Mouse (Mus musculus): Measurements from ENCODE around the gene Zcchc2. TPM values are rescaled to one million over a fixed set of nuclear protein-coding genes. Genes with fewer than 3 reads are reported as not detected.

The Zcchc2 gene
- 14.8 and 18.7 TPM in 2 replicates for total RNA-seq (2014; fragmentation: Nextera tagmentation)
- 13.7 and 15.9 TPM in 2 replicates for total RNA-seq (2017)

DNA sequence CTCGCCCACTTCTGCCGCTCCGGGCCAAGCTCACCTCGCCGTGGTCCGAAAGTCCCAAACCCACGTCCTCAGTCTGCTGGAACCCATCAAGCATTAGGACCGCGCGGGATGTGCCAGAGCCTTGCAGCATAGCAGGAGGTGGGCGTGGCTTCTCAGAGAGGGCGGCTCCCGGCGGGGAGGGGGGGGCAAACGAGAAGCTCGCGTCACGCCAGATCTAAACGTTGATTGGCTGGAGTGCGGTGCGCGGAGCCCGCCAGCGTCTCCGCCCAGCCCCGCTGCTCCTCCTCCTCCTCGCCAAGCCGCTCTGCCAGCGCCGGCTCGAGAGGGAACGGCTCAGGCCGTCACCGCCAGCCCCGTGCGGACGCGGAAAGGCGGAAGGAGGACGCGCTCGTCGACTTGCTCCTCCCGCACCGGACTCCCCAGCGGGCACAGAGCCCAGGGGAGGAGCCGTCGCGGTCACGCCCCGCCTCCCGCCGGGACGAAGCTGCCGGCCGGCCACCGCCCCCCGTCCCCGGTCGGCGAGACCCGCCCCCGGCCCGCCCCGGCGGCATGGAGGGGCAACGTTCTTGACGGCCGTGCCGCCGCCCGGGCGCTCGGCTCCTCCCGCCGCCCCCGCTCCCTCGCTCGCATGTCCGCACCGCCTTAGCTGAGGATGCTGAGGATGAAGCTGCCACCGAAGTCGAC is at the start of gene Zcchc2:
Gene Zcchc2, plus strand, starts transcription at position 269 of the 684 bp plus-strand sequence.
- ATAC-seq (replicated peaks; ENCODE audit: poor library complexity, severe bottlenecking): peak; percentile 75

GRCm38 (mm10) chr1:105944927-105945580 is 45.2 kb upstream of the Zcchc2 start:
- ATAC-seq (replicated peaks; ENCODE audit: poor library complexity, severe bottlenecking): no peak

DNA sequence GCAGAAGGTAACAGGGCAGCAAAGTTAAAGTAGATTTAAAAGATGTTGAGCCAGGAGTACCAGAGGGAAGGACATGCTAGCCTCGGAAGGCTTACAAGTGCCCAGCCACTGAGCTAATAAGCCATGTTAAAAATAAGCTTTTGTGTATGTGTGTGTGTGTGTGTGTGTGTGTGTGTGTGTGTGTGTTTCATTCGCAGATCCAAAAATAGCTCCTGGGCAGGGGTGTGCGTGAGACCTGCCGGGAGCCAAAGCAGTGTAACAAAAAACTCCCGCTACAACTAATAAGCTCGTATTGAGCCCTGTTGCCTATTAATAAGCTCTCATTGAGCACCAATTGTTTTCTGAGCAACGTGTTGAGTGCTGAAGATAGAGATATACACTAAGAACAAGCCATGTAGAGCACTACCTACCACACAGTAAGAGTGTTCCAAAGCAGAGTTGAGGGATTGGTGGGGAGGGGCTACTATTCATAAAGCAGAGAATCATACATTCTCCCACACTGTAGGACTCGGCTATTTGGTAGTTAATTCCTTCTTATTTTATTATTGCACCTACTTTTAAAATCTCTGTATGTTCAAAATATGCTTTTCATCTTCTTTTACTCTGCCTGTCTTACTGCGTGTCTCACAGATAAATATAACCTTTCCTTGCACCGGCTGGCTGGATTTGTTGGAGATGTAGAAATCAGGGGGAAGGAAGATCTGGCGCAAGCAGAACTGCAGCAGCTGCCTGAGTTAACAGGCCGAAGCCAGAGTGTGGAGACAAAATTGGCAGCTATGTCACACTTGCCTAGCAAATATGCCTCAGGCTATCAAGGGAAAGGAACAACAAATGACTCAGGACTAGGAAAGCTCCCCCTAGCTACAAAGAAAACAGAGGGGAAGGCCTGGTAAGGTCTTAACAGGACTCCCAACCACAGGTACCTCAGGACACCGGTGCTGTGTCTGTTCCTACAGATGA is 43.3 kb upstream of the Zcchc2 start:
- peak; percentile 22; the same call in 1 of the 2 replicates for ATAC-seq (replicated peaks; ENCODE audit: poor library complexity, severe bottlenecking)

DNA sequence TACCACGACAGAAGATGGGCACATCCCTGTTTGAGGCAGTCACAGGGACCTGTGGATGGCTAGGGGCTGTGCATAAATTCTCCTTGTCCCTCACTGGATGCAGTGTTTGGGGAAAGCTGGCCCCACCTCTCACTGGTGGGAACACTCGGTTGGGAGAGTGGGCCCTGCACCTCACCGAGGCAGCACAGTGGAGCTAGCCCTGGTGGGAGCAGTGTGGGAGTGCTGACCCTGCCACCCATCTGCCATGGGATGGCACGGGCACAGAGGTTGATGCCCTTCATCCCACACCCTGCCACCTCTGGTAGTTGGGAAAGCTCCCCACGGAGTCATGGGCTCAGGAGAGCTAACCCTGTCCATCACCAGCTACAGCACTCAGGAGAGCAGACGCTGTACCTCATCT is 41.9 kb upstream of the Zcchc2 start:
- no peak for ATAC-seq (replicated peaks; ENCODE audit: poor library complexity, severe bottlenecking)

DNA sequence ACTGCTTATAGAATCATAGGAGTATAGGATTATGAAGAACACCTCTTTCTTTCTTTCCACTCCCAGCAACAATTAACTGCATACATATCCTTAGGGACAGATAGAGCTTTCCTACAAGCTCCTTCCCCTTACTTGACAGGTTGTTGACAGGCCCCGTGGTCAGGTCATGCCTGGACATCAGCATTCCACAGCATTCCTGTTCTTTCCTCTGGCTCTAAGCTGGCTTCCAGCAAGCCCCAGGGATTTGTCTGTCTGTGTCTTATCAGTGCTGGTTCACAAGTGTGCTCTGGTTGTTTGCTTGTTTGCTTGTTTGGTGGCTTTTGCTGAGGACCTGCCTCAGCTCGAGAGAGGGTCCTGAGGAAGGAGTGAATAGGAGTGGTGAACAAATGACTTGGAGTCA is 36.6 kb upstream of the Zcchc2 start:
- ATAC-seq (replicated peaks; ENCODE audit: poor library complexity, severe bottlenecking): no peak

GRCm38 (mm10) chr1:105954047-105954446 is 36.2 kb upstream of the Zcchc2 start:
- no peak for ATAC-seq (replicated peaks; ENCODE audit: poor library complexity, severe bottlenecking)

GRCm38 (mm10) chr1:105956057-105956456 is 34.1 kb upstream of the Zcchc2 start:
- no peak for ATAC-seq (replicated peaks; ENCODE audit: poor library complexity, severe bottlenecking)

DNA sequence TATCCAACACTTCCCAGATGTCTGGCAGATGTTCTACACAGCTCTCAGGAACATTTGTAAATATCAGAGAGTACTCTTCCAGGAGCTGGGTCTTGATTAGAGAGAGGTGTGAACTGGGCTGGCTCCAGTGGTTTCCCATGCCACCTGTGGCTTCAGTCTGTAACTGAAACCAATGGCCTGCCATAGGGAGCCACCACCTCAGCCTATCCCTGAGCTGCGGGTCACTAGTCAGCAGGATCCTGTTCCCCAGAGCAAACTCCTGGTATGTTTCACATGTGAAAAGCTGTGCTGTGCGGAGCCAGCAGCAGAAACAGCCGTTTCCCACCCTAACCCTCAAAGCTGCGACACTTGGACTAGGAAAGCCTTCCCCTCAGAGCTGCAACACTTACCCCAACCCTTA is 28.7 kb upstream of the Zcchc2 start:
- no peak for ATAC-seq (replicated peaks; ENCODE audit: poor library complexity, severe bottlenecking)

DNA sequence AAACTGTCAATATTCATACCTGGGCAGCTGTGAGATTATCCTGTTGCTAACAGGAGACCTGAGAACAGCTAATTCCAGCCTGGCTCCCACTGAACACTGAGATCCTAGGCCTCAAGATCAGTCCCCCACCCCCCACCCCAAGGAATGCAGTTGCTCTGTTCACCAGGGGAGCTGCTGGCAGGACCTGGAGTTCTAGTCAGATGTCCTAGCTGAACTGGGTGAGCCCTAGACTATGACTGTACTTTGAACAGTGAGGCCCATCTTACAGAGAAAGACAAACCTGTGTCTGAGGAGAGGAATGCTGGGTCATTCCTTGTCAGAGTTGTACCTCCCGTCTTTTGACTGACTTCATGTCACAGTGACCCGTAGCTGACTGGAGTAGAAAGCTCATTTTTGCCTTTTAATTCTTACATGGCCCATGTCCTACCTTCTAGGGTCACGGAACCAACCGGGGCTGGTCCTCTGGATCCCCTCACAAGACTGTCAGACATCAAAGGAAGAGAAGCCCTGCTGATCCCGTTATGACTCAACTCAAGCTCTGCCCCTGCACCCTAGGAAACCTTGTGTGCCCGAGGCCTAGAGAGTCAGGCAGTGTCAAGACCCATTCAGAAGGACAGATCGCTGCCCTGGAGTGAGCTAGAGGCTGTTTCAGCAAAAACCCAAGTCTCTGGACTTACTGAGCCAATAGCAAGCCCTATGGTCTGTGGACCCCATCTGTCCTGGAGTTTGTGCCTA is 28.0 kb upstream of the Zcchc2 start:
- no peak for ATAC-seq (replicated peaks; ENCODE audit: poor library complexity, severe bottlenecking)

- no peak for ATAC-seq (replicated peaks; ENCODE audit: poor library complexity, severe bottlenecking)
Observed at GRCm38 (mm10) chr1:105962852-105963251, 27.4 kb upstream of the Zcchc2 start.

GRCm38 (mm10) chr1:105964514-105964913 is 25.7 kb upstream of the Zcchc2 start:
- peak; percentile 64 for ATAC-seq (replicated peaks; ENCODE audit: poor library complexity, severe bottlenecking)

GRCm38 (mm10) chr1:105965189-105965588 is 25.0 kb upstream of the Zcchc2 start:
- ATAC-seq (replicated peaks; ENCODE audit: poor library complexity, severe bottlenecking): peak; percentile 97

DNA sequence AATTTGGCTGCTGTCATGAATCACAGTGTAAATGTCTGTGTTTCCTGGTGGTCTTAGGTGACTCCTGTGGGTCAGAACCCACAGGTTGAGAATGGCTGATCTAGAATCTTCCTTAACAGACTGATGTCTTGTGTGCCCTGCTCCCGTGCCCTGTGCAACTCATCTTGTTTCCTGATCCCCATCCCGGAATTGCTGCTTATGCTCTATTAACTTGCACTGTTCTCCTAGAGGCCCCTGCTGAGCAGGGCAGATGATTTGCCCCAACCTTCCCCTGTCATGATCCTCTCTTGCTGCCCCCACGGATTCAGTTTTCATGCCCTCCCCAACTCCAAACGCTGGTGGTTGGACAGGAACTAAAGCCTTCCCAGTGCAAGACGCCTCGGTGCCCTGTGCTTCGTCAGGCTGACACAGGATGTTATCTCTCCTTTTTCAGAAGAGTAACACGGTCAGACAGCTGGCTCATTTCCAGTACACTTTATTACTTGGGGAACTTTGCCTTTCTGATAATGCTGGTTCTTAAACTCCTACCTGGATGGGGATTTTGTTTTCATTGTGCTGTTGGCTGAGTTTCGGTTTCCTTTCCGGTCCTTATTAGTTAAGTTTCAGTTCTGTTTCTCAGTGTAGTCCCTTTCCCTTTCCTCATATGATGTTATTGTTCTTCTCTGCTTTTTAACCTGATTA is 18.6 kb upstream of the Zcchc2 start:
- peak; percentile 77 for ATAC-seq (replicated peaks; ENCODE audit: poor library complexity, severe bottlenecking)

- ATAC-seq (replicated peaks; ENCODE audit: poor library complexity, severe bottlenecking): no peak
Observed at GRCm38 (mm10) chr1:105974023-105974422, 16.2 kb upstream of the Zcchc2 start.

- no peak for ATAC-seq (replicated peaks; ENCODE audit: poor library complexity, severe bottlenecking)
Observed at GRCm38 (mm10) chr1:105977446-105978094, 12.6 kb upstream of the Zcchc2 start.

GRCm38 (mm10) chr1:105980849-105981610 is 9.2 kb upstream of the Zcchc2 start:
- peak; percentile 86 for ATAC-seq (replicated peaks; ENCODE audit: poor library complexity, severe bottlenecking)

DNA sequence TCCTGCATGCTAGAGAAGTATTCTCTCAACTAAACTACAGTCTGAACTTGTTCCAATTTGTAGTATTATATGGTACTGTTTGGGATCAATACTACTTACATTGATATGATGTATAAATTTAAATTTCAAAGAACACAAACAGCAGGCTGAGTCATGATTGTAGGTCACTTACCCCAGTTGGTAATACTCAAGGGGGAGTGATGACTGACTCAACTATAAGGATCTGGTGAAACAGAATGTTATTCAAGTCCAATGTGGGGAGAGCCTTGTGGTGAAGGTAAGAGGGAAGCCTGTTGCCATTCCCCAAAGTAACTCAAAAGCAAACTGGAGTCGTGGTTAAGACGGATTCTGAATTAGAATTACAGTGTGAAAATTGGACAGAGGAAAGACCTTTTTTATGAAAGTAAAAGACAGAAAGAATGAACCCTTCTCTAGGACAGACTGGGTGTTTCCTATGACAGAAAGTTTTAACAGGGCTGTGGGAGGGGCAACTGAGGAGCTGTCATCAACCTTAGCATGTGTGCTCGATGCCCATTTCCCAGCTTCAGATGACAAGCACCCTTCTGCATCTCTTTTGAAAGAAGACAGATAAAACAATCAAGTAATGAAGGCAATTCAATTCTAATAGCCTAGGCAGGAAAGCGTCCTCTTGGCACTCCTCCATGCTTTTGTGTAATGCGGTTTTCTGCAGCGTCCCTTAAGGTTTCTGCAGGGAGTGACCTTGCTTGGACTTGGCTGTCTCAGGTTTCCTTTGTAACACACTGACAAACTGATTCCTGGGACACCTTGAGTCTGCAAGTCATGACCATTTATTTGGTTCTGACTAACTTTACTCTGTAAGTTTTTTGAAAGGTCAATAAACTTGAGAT is 7.5 kb upstream of the Zcchc2 start:
- ATAC-seq (replicated peaks; ENCODE audit: poor library complexity, severe bottlenecking): peak; percentile 29

Data from granulocyte monocyte progenitor cell, adult 5-6 weeks (primary cell).